Mouse (Mus musculus) B cell, adult 2 months (primary cell): ENCODE data around the gene Pard3b.

ENCODE experiments used
- DNase-seq, 2 experiments: peaks; one replicate each; pipeline ENCODE4 v3.0.0; 2022

Pard3b gene

GRCm38 (mm10) chr1:62511681-62512080 lies 873.1 kb downstream of the Pard3b start:
- no peak for DNase-seq

- no peak for DNase-seq
These were observed 880.1 kb downstream of the Pard3b start for GRCm38 (mm10) chr1:62518621-62519213.

GRCm38 (mm10) chr1:62521368-62521767 lies 882.7 kb downstream of the Pard3b start:
- DNase-seq = no peak

- no peak for DNase-seq
These were observed 884.1 kb downstream of the Pard3b start for GRCm38 (mm10) chr1:62522761-62523160.

- no peak for DNase-seq
These were observed 889.2 kb downstream of the Pard3b start for GRCm38 (mm10) chr1:62527788-62528187.

GRCm38 (mm10) chr1:62529941-62530340 lies 891.3 kb downstream of the Pard3b start:
- no peak for DNase-seq

GRCm38 (mm10) chr1:62532426-62533126 lies 894.0 kb downstream of the Pard3b start:
- no peak for DNase-seq

- DNase-seq = no peak
These were observed 910.3 kb downstream of the Pard3b start for GRCm38 (mm10) chr1:62548953-62549352.

GRCm38 (mm10) chr1:62550546-62550945 lies 911.9 kb downstream of the Pard3b start:
- DNase-seq = no peak

- no peak for DNase-seq
These were observed 912.9 kb downstream of the Pard3b start for GRCm38 (mm10) chr1:62551516-62551915.

- DNase-seq = no peak
These were observed 917.2 kb downstream of the Pard3b start for GRCm38 (mm10) chr1:62555838-62556237.

GRCm38 (mm10) chr1:62562987-62563386 lies 924.4 kb downstream of the Pard3b start:
- no peak for DNase-seq

GRCm38 (mm10) chr1:62564245-62565119 lies 925.9 kb downstream of the Pard3b start:
- DNase-seq = no peak

- DNase-seq = no peak
These were observed 926.6 kb downstream of the Pard3b start for GRCm38 (mm10) chr1:62565120-62565809.

- no peak for DNase-seq
These were observed 928.0 kb downstream of the Pard3b start for GRCm38 (mm10) chr1:62566596-62566995.

GRCm38 (mm10) chr1:62576939-62577590 lies 938.4 kb downstream of the Pard3b start:
- no peak for DNase-seq

GRCm38 (mm10) chr1:62579024-62579765 lies 940.6 kb downstream of the Pard3b start:
- no peak for DNase-seq

- DNase-seq = no peak
These were observed 941.8 kb downstream of the Pard3b start for GRCm38 (mm10) chr1:62580314-62580935.

- no peak for DNase-seq
These were observed 943.9 kb downstream of the Pard3b start for GRCm38 (mm10) chr1:62582476-62582875.

- no peak for DNase-seq
These were observed 948.9 kb downstream of the Pard3b start for GRCm38 (mm10) chr1:62587536-62587935.
